Mouse (Mus musculus): Measurements from ENCODE around the gene Ipcef1. TPM values are rescaled to one million over a fixed set of nuclear protein-coding genes. Genes with fewer than 3 reads are reported as not detected.

The Ipcef1 gene
- total RNA-seq, 2 experiments from 2014 or later, result 80.3 to 86.4 TPM

Other genes with a start within 250 kb of the Ipcef1 start
- gene Cnksr3, start 159.8 kb upstream of the Ipcef1 start, total RNA-seq (2021), result 10 to 100 TPM in 1 of 2 experiments, 1 to 10 TPM in 1; 9.0 to 10.7 TPM

Measured in left cerebral cortex, postnatal 14 days (tissue).